Mouse (Mus musculus): ENCODE measurements around the gene Nfat5. TPM values are rescaled to one million over a fixed set of nuclear protein-coding genes. Genes with fewer than 3 reads are reported as not detected.
A peak's percentile ranks its signal among the peaks of the same experiment; 100 is the strongest.

Nfat5 gene
- total RNA-seq, 2 experiments from 2014 or later: 57.4 to 69.3 TPM

DNA sequence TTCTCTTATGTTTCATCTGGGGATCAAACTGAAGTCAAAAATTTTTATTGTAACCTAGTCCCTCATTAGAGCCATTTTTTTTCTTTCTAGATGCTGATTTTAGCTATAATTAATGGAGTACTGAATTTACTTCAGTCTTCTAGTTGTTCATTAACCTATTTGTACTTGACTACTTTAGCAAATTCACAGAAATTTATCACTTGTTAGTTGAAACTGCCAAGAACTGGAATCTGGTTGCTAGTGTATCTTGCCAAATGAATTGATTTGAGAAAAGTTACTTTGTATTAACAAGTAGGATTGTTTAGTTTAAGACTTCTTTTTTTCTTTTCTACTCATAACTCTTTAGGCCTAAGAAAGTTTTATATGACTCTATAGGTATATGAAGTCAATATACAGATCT, 18.6 kb downstream of the Nfat5 start:
- no peak for DNase-seq (ENCODE audit: low spot score in 2 of 2)
- no peak for TF ChIP-seq CTCF (conservative IDR thresholded peaks at IDR 0.05)
- H3K27ac ChIP-seq: no peak overlapping the region
- H3K4me3 ChIP-seq: no peak overlapping the region

- H3K4me3 ChIP-seq: no peak overlapping the region
- H3K27ac ChIP-seq: peak overlapping the region; percentile 44; the same call in 1 of the 2 replicates
- DNase-seq (ENCODE audit: low spot score in 2 of 2): peak; percentile 87
- TF ChIP-seq CTCF (conservative IDR thresholded peaks at IDR 0.05): peak; percentile 96
These were observed 30.9 kb downstream of the Nfat5 start for GRCm38 (mm10) chr8:107324142-107324541.

GRCm38 (mm10) chr8:107329595-107329994, 36.3 kb downstream of the Nfat5 start:
- TF ChIP-seq CTCF (conservative IDR thresholded peaks at IDR 0.05): peak; percentile 61
- Histone ChIP-seq H3K4me3 (no peak overlapping the region), H3K27ac (no peak overlapping the region)
- no peak for DNase-seq (ENCODE audit: low spot score in 2 of 2)

DNA sequence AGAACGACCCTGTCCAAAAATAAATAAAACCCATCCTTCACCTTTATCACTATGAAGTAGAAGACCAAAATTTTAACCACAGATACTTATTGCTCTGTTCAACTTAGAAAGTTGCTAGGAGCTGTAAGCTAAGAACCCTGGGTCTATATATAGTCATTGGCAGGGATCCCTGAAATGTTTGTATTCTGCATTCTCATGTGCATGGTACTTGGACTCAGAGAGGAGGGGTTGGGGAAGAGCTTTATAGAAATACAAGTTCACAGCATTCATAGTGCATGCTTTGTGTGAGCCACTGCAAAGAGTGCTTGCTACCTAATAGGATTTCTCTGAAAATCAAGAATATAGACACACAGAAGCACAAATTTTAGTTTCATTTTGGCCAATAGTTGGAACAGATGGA, 43.2 kb downstream of the Nfat5 start:
- Histone ChIP-seq H3K4me3 (no peak overlapping the region), H3K27ac (peak overlapping the region; percentile 24; the same call in 1 of the 2 replicates)
- TF ChIP-seq CTCF (conservative IDR thresholded peaks at IDR 0.05): no peak
- no peak for DNase-seq (ENCODE audit: low spot score in 2 of 2)

DNA sequence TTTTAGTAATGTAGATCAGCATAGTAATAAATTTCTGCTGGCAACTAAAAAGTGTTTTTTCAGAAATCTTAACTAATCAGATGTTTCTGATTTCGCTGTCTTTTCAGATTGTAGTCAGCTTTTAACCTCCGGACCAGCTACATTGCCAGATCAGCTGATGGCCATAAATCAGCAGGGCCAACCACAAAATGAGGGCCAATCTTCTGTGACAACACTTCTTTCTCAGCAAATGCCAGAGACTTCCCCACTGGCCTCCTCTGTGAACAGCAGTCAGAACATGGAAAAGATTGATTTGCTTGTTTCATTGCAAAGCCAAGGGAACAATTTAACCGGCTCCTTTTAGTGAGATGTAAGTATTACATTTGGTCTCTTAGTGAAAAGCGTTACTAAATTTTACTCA, 77.0 kb downstream of the Nfat5 start:
- DNase-seq (ENCODE audit: low spot score in 2 of 2): no peak
- no peak overlapping the region for H3K4me3 ChIP-seq
- no peak overlapping the region for H3K27ac ChIP-seq
- TF ChIP-seq CTCF (conservative IDR thresholded peaks at IDR 0.05): no peak

- Histone ChIP-seq H3K4me3 (no peak overlapping the region), H3K27ac (no peak overlapping the region)
- no peak for TF ChIP-seq CTCF (conservative IDR thresholded peaks at IDR 0.05)
- DNase-seq (ENCODE audit: low spot score in 2 of 2): no peak
These were observed 84.1 kb downstream of the Nfat5 start for GRCm38 (mm10) chr8:107377346-107377745.

DNA sequence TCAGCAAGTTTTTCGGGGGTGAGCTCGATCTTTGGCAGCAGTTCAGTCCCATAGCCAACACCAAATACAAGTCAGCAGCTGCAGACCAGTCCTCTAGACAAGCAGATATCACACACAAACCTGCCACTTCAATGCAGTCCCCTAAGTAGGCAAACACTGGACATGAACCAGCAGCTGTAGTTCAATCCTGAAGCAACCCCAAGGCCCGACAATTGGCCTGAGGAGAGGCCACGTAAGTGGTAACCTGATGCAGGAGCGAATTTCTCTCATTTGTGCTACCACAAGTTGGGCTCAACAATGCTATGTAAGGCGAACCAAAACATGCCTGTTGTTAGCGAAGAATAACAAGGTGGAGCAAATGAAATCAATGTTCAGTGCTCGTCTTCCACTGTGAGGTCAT, 87.5 kb downstream of the Nfat5 start:
- H3K27ac ChIP-seq: no peak overlapping the region
- no peak overlapping the region for H3K4me3 ChIP-seq
- DNase-seq (ENCODE audit: low spot score in 2 of 2): no peak
- TF ChIP-seq CTCF (conservative IDR thresholded peaks at IDR 0.05): no peak

GRCm38 (mm10) chr8:107381666-107382065, 88.4 kb downstream of the Nfat5 start:
- TF ChIP-seq CTCF (conservative IDR thresholded peaks at IDR 0.05): no peak
- no peak for DNase-seq (ENCODE audit: low spot score in 2 of 2)
- Histone ChIP-seq H3K27ac (no peak overlapping the region), H3K4me3 (no peak overlapping the region)

DNA sequence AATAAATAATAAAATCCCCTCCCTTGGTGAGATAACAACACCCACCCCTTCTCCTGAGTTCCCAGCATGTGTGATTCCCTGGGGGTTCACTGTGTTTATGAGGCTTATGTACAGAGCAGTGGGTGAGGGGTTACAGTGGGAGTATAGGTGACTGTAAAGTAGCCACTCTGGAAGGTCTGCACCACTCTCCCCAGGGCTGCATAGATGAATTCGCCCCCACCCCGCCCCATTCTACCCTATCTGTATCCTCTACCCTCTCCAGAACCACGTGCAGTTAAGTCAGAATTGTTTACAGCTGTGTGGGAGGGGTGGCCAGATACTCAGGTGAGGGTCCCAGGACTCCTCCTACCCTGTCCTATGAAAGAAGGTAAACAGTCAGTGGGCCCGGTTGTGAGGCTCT, 89.6 kb downstream of the Nfat5 start:
- no peak overlapping the region for H3K27ac ChIP-seq
- no peak for TF ChIP-seq CTCF (conservative IDR thresholded peaks at IDR 0.05)
- no peak overlapping the region for H3K4me3 ChIP-seq
- no peak for DNase-seq (ENCODE audit: low spot score in 2 of 2)

GRCm38 (mm10) chr8:107384651-107385050, 91.4 kb downstream of the Nfat5 start:
- Histone ChIP-seq H3K27ac (no peak overlapping the region), H3K4me3 (no peak overlapping the region)
- no peak for DNase-seq (ENCODE audit: low spot score in 2 of 2)
- TF ChIP-seq CTCF (conservative IDR thresholded peaks at IDR 0.05): no peak

DNA sequence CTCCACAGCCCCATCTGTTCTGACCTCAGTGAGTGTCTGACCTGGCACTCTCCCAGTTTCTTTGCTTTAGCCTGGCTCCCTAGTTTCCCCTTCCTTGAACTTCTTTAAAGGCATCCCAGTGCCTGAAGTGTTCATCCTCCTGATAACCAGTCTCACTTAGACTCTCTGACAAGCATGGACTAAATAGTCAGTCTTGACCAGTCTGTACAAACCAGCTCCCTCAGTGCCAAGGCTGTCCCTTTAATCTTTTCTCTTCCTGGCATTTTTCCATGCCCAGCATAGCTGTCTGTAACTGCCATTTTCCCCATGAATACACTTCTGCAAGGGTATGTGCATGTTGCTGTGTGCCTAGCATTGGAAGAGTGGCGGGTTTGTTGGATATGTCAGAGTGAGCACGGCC, 91.8 kb downstream of the Nfat5 start:
- Histone ChIP-seq H3K27ac (no peak overlapping the region), H3K4me3 (no peak overlapping the region)
- no peak for DNase-seq (ENCODE audit: low spot score in 2 of 2)
- TF ChIP-seq CTCF (conservative IDR thresholded peaks at IDR 0.05): no peak

GRCm38 (mm10) chr8:107386171-107386570, 92.9 kb downstream of the Nfat5 start:
- TF ChIP-seq CTCF (conservative IDR thresholded peaks at IDR 0.05): no peak
- DNase-seq (ENCODE audit: low spot score in 2 of 2): no peak
- Histone ChIP-seq H3K4me3 (no peak overlapping the region), H3K27ac (no peak overlapping the region)

- no peak for DNase-seq (ENCODE audit: low spot score in 2 of 2)
- TF ChIP-seq CTCF (conservative IDR thresholded peaks at IDR 0.05): peak; percentile 81
- Histone ChIP-seq H3K4me3 (no peak overlapping the region), H3K27ac (no peak overlapping the region)
These were observed 93.4 kb downstream of the Nfat5 start for GRCm38 (mm10) chr8:107386642-107387041.

DNA sequence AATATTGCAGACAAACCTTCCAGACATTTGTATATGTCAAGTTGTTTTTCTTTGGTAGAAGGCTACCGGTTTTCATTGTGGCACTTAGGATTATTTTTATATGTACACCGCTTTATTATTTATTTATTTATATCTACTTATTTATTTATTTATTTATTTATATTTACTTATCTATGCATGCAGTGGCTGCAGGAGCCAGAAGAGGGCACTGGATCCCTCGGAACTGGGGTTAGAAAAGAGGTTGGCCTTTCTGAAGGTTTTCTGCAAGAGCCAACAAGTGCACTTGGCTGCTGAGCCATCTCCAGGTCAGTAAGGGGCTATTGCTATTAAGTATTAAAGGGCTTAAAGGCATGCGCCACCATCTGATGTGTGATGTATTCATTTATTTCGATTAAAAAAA, 94.6 kb downstream of the Nfat5 start:
- peak; percentile 80 for TF ChIP-seq CTCF (conservative IDR thresholded peaks at IDR 0.05)
- Histone ChIP-seq H3K27ac (no peak overlapping the region), H3K4me3 (no peak overlapping the region)
- peak in 1 of 2 experiments; percentile 30 for DNase-seq (ENCODE audit: low spot score in 2 of 2)

DNA sequence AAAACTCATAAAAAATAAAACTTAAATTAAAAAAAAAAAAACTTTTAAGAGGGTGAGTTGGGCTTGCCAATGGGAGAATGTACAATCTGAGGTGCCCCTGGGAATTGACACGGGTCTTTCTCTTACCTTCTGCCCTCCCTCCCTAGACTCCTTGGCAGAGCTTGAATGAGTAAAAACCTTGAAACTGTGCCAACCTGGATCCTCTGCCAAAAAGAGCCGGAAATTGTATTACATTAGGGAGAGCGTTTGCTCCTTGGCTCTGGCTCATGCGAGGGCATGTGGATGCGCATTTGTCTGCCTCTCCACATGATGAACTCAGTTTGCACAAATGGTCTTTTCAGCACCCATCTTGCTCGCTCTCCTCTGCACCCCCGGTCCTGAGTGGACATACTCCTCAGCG, 96.3 kb downstream of the Nfat5 start:
- peak; percentile 19 to 46 for DNase-seq (ENCODE audit: low spot score in 2 of 2)
- no peak for TF ChIP-seq CTCF (conservative IDR thresholded peaks at IDR 0.05)
- H3K27ac ChIP-seq: no peak overlapping the region
- H3K4me3 ChIP-seq: no peak overlapping the region

Data from layer of hippocampus, adult 2 months (tissue).